Mouse (Mus musculus) heart, embryonic 14.5 days (tissue): ENCODE data around the gene Hand1. TPM values are rescaled to one million over a fixed set of nuclear protein-coding genes. Genes with fewer than 3 reads are reported as not detected.
"Not testable (repeated sequence)": the region's sequence is repeated elsewhere in the genome, so short reads cannot be mapped to it uniquely, and the experiment has no call there.

Source experiments
- ATAC-seq: fragments of 200-750 bp; cut with Nextera tagmentation; 2 replicates; pipeline ENCODE4 v1.8.0; 2017; ENCODE audit warnings: low read depth, moderate TSS enrichment; ENCODE audit not compliant: insufficient number of reproducible peaks, insufficient read depth, low FRiP score
- H3K27ac ChIP-seq, 2 experiments: fragments of 200-500 bp in 1 of 2; fragments of 300-500 bp in 1 of 2; sonication (generic) in 1 of 2; replicated peaks in 1 of 2; 2 replicates each; pipeline ENCODE4 v1.5.1; 2012 to 2014; ENCODE audit warnings: low read depth in 2 of 2, low read length in 2 of 2, control low read depth in 1 of 2, mild to moderate bottlenecking in 1 of 2, mixed read lengths in 1 of 2; ENCODE audit not compliant: control insufficient read depth in 1 of 2, insufficient read depth in 1 of 2
- H3K27me3 ChIP-seq: fragments of 300-500 bp; sonication (generic); 2 replicates; pipeline ENCODE4 v1.6.1; 2014; ENCODE audit warnings: mild to moderate bottlenecking, low read length, control low read depth; ENCODE audit not compliant: control insufficient read depth, insufficient read depth
- H3K36me3 ChIP-seq: fragments of 300-500 bp; sonication (generic); 2 replicates; pipeline ENCODE4 v1.6.1; 2014; ENCODE audit warnings: mild to moderate bottlenecking, control low read depth, low read length, mixed read lengths; ENCODE audit not compliant: control insufficient read depth, insufficient read depth
- H3K4me1 ChIP-seq, 2 experiments: fragments of 200-500 bp in 1 of 2; fragments of 300-500 bp in 1 of 2; sonication (generic) in 1 of 2; 2 replicates each; pipeline ENCODE4 v1.6.1; 2012 to 2014; ENCODE audit warnings: low read length in 2 of 2, control low read depth in 1 of 2, mixed read lengths in 1 of 2; ENCODE audit not compliant: control insufficient read depth in 2 of 2, insufficient read depth in 2 of 2
- H3K4me2 ChIP-seq: fragments of 300-500 bp; sonication (generic); 2 replicates; pipeline ENCODE4 v1.6.1; 2014; ENCODE audit warnings: mild to moderate bottlenecking, low read length
- H3K4me3 ChIP-seq, 2 experiments: fragments of 200-500 bp in 1 of 2; fragments of 300-500 bp in 1 of 2; sonication (generic) in 1 of 2; 2 replicates each; pipeline ENCODE4 v1.5.1; 2012 to 2014; ENCODE audit warnings: low read length in 2 of 2, mild to moderate bottlenecking in 2 of 2, control low read depth in 1 of 2, low read depth in 1 of 2, moderate library complexity in 1 of 2; ENCODE audit not compliant: control insufficient read depth in 1 of 2, insufficient read depth in 1 of 2
- H3K9ac ChIP-seq: fragments of 300-500 bp; sonication (generic); 2 replicates; pipeline ENCODE4 v1.6.1; 2014; ENCODE audit warnings: mild to moderate bottlenecking, low read length
- H3K9me3 ChIP-seq: fragments of 300-500 bp; sonication (generic); 2 replicates; pipeline ENCODE4 v1.6.1; 2016; ENCODE audit warnings: low read length, control low read depth; ENCODE audit not compliant: control insufficient read depth
- WGBS: fragments of 180-500 bp; shearing (Covaris S2); extraction: QIAGEN DNeasy Blood & Tissue Kit; methylation state at CpG from one replicate; pipeline ENCODE4 v1.1.7; 2014; 5-methylcytosine and 5-hydroxymethylcytosine counted together
- polyA plus RNA-seq: library from polyadenylated mRNA; unstranded; fragments of >200 nt; fragmentation: Nextera tagmentation; extraction: Ambion mirVana; gene quantifications from 2 replicates; pipeline ENCODE4 v1.2.1, GENCODE M21; 2014

The Hand1 gene
- polyA plus RNA-seq, 1 experiment from 2014 or later = 13.0 TPM

- Histone ChIP-seq H3K4me1 (peaks cover 15 to 29% of the 10 kb centered on the region in 2 experiments; a peak in 3 of 4 replicates), H3K27ac (peak overlapping the region; percentile 50 to 63), H3K36me3 (no peaks in the 10 kb centered on the region), H3K4me2 (peak overlapping the region; percentile 88), H3K9me3 (no peaks in the 10 kb centered on the region), H3K27me3 (peaks cover 40% of the 10 kb centered on the region), H3K4me3 (peak overlapping the region; percentile 45 to 46), H3K9ac (peak overlapping the region; percentile 81)
- no peak for ATAC-seq
- 2% methylated on average over 41 of the region's 41 CpGs for WGBS
Measured at GRCm38 (mm10) chr11:57827048-57827914, 5.3 kb downstream of the Hand1 start.

DNA sequence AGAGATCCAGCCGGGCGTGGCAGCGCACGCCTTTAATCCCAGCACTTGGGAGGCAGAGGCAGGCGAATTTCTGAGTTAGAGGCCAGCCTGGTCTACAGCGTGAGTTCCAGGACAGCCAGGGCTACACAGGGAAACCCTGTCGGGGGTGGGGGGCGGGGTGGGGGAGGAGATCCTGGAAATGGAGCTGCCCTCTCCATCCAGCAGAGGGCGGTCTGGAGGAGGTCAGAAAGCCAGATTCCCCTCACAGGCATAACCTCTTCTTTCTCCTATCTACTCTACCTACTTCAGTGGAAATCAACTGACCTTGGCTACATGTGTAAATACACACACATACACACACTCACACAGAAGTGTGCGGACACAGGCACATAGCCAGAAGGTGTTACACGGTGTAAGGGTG is 7.4 kb downstream of the Hand1 start:
- H3K9me3 ChIP-seq, H3K27ac ChIP-seq, ATAC-seq, H3K9ac ChIP-seq, H3K36me3 ChIP-seq, H3K4me3 ChIP-seq, H3K4me2 ChIP-seq: not testable (repeated sequence)
- peaks cover 20% of the 10 kb centered on the region for H3K27me3 ChIP-seq
- H3K4me1 ChIP-seq = peaks cover 17 to 35% of the 10 kb centered on the region in 2 experiments
- WGBS = 55% methylated on average over 11 of the region's 11 CpGs

GRCm38 (mm10) chr11:57823714-57824113 is 8.9 kb downstream of the Hand1 start:
- Histone ChIP-seq H3K4me3 (no peak overlapping the region), H3K9me3 (no peaks in the 10 kb centered on the region), H3K27ac (no peak overlapping the region), H3K27me3 (peaks cover 7% of the 10 kb centered on the region; the same call in 1 of the 2 replicates), H3K9ac (no peak overlapping the region), H3K4me1 (peaks cover 17 to 33% of the 10 kb centered on the region in 2 experiments), H3K36me3 (no peaks in the 10 kb centered on the region), H3K4me2 (no peak overlapping the region)
- ATAC-seq = no peak
- WGBS = 64% methylated on average over 7 of the region's 7 CpGs

- WGBS = 87% methylated on average over 2 of the region's 2 CpGs
- H3K27ac ChIP-seq, ATAC-seq, H3K4me3 ChIP-seq, H3K36me3 ChIP-seq, H3K4me2 ChIP-seq, H3K27me3 ChIP-seq, H3K9ac ChIP-seq, H3K9me3 ChIP-seq: not testable (repeated sequence)
- H3K4me1 ChIP-seq = peaks cover 17 to 28% of the 10 kb centered on the region in 2 experiments
Measured at GRCm38 (mm10) chr11:57823159-57823558, 9.5 kb downstream of the Hand1 start.

DNA sequence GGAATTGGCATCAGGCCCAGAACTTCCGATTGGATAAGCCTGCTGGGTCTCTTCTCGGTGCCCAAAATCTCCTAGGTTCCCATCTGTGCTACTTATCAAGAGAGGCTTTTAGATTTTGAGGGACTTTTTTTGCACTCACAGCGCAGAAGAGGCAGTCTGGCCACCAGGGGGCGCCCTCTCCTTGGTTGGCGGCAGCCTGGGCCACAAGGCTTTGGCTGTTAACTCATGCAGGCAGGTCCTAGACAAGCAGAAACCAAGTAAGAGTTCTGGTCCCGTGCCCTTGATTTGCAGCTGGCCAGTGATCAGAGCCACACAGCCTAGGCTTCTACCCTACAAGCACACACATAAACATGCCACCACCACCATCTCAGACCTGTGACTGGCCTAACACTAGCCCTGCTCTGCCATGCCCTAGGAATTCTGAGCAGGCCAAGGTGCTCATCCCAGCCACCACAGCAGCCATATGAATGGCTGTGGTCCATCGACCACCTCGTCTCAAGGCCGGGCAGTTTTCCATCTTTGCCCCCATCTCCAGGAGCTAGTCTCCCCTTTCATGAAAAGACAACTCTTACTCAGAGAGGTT is 12.5 kb downstream of the Hand1 start:
- 26% methylated on average over 9 of the region's 9 CpGs for WGBS
- ATAC-seq = peak; percentile 36; the same call in 1 of the 2 replicates

GRCm38 (mm10) chr11:57818189-57818588 is 14.4 kb downstream of the Hand1 start:
- no peaks in the 10 kb centered on the region for H3K36me3 ChIP-seq
- H3K4me2 ChIP-seq = no peak overlapping the region
- no peak overlapping the region for H3K4me3 ChIP-seq
- peaks cover 9 to 14% of the 10 kb centered on the region in 2 experiments for H3K4me1 ChIP-seq
- H3K27ac ChIP-seq = no peak overlapping the region
- 83% methylated on average over 4 of the region's 4 CpGs for WGBS
- H3K9me3 ChIP-seq = no peaks in the 10 kb centered on the region
- ATAC-seq = no peak
- no peak overlapping the region for H3K9ac ChIP-seq
- no peaks in the 10 kb centered on the region for H3K27me3 ChIP-seq

More for the DNA sequence above, 12.5 kb downstream of the Hand1 start:
- Histone ChIP-seq H3K4me3 (no peak overlapping the region), H3K27me3 (no peaks in the 10 kb centered on the region; the same call in 1 of the 2 replicates), H3K36me3 (no peaks in the 10 kb centered on the region), H3K4me1 (peaks cover 6 to 14% of the 10 kb centered on the region in 2 experiments), H3K4me2 (no peak overlapping the region), H3K9ac (no peak overlapping the region), H3K9me3 (no peaks in the 10 kb centered on the region), H3K27ac (0 out of 4 replicates have a peak overlapping the region, but pooled peaks have one; percentile 5 to 19)

- H3K4me3 ChIP-seq = no peak overlapping the region
- peaks cover 3% of the 10 kb centered on the region in 2 experiments; a peak in 3 of 4 replicates for H3K4me1 ChIP-seq
- H3K4me2 ChIP-seq = no peak overlapping the region
- no peaks in the 10 kb centered on the region for H3K9me3 ChIP-seq
- WGBS = 68% methylated on average over 3 of the region's 3 CpGs
- H3K27me3 ChIP-seq = no peaks in the 10 kb centered on the region
- no peak overlapping the region for H3K9ac ChIP-seq
- H3K36me3 ChIP-seq = peaks cover 37% of the 10 kb centered on the region
- ATAC-seq = no peak
- no peak overlapping the region for H3K27ac ChIP-seq
Measured at GRCm38 (mm10) chr11:57813641-57814040, 19.0 kb downstream of the Hand1 start.
